Mouse (Mus musculus): ENCODE data around the gene Rbm38. TPM values are rescaled to one million over a fixed set of nuclear protein-coding genes. Genes with fewer than 3 reads are reported as not detected.

Gene Rbm38
- total and polyA plus RNA-seq, 3 experiments = 14.4 to 85.4 (median 19.4) TPM

DNA sequence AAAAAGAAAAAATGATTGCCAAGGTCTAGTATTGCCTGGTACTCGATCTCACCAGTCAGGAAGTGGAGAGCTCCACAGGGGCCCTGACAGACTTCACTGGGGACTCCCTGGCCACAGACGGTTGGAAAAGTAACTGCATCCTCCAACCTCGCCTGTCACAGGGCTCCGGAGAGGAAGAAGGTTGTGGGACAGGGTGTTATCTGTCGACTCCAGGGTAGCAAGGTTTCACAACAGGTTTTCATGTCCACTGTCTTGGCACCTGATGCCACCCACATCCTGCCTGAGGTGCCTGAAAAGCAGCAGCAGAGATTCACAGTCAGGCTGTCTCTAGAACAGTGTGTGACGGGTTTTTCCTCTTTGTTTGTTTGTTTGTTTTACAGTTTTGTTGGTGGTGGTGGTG, 2.4 kb upstream of the Rbm38 start:
- Histone ChIP-seq H3K9ac (ENCODE audit: insufficient read depth, low read depth) (no peak overlapping the region), H3K27me3 (replicated peaks) (peaks cover 6% of the 10 kb centered on the region), H3K4me2 (ENCODE audit: insufficient read depth, low read depth, poor library complexity, severe bottlenecking) (no peak overlapping the region), H3K4me1 (ENCODE audit: control insufficient read depth in 1 of 2, insufficient read depth in 2 of 2) (peaks cover 30 to 48% of the 10 kb centered on the region in 2 experiments), H3K79me2 (replicated peaks; ENCODE audit: control insufficient read depth, extremely low read depth, insufficient read depth, poor library complexity, severe bottlenecking) (peaks cover 6% of the 10 kb centered on the region), H3K9me3 (replicated peaks; ENCODE audit: low read length) (no peaks in the 10 kb centered on the region), H3K4me3 (replicated peaks in 1 of 3; ENCODE audit: low read depth in 2 of 3, low read length in 2 of 3, poor library complexity in 1 of 3) (no peak overlapping the region), H3K36me3 (replicated peaks in 1 of 2; ENCODE audit: control insufficient read depth in 1 of 2, insufficient read depth in 1 of 2, low read length in 1 of 2) (peaks cover 29 to 37% of the 10 kb centered on the region in 2 experiments), H3K27ac (ENCODE audit: insufficient read depth, low read depth) (no peak overlapping the region)
- dilution Hi-C loops (cut with MboI; ENCODE audit: extremely low pct_ligation_motif_present, extremely low pct_unique_long_range_greater_than_20kb, low sequenced_read_pairs) (no loop called here), in situ Hi-C loops (cut with MboI; ENCODE audit: low pct_ligation_motif_present, low pct_unique_long_range_greater_than_20kb, low sequenced_read_pairs) (loop anchor here (5.0 to 25.0 kb wide), 2 partner anchors 64 to 144 kb away; partner anchors contain the start of gene Pck1)
- TF ChIP-seq ETS1 (conservative IDR thresholded peaks at IDR 0.05; ENCODE audit: low read depth, low read length) (no peak), TBP (conservative IDR thresholded peaks at IDR 0.05; ENCODE audit: low read depth, low read length) (no peak), SIN3A (IDR thresholded peaks at IDR 0.05; ENCODE audit: low read length) (no peak), CHD1 (IDR thresholded peaks at IDR 0.05; ENCODE audit: low read depth, low read length) (no peak), USF2 (conservative IDR thresholded peaks at IDR 0.05; ENCODE audit: low read depth, low read length) (no peak), MXI1 (IDR thresholded peaks at IDR 0.05; ENCODE audit: low read depth, low read length) (no peak), EP300 (IDR thresholded peaks at IDR 0.05; ENCODE audit: low read length) (no peak), RAD21 (IDR thresholded peaks at IDR 0.05; ENCODE audit: low read depth, low read length) (no peak), MEF2A (IDR thresholded peaks at IDR 0.05; ENCODE audit: borderline replicate concordance, low read depth, low read length) (no peak), RCOR1 (conservative IDR thresholded peaks at IDR 0.05; ENCODE audit: low read depth, low read length) (no peak), JUND (conservative IDR thresholded peaks at IDR 0.05; ENCODE audit: low read depth, low read length) (no peak), CTCF (conservative IDR thresholded peaks at IDR 0.05 in 1 of 2, IDR thresholded peaks at IDR 0.05 in 1 of 2; ENCODE audit: low read depth in 2 of 2, low read length in 2 of 2) (no peak), MYC (IDR thresholded peaks at IDR 0.05; ENCODE audit: low read depth, low read length) (no peak), ZMIZ1 (IDR thresholded peaks at IDR 0.05; ENCODE audit: low read depth, low read length) (no peak), JUN (IDR thresholded peaks at IDR 0.05; ENCODE audit: insufficient read depth, low read depth, low read length) (no peak), NRF1 (IDR thresholded peaks at IDR 0.05; ENCODE audit: low read depth, low read length) (no peak), TCF12 (IDR thresholded peaks at IDR 0.05; ENCODE audit: low read depth, low read length) (no peak), NELFE (IDR thresholded peaks at IDR 0.05; ENCODE audit: low read depth, low read length) (no peak), HCFC1 (IDR thresholded peaks at IDR 0.05; ENCODE audit: low read depth, low read length) (no peak)
- DNase-seq (ENCODE audit: extremely low read depth) = no peak

DNA sequence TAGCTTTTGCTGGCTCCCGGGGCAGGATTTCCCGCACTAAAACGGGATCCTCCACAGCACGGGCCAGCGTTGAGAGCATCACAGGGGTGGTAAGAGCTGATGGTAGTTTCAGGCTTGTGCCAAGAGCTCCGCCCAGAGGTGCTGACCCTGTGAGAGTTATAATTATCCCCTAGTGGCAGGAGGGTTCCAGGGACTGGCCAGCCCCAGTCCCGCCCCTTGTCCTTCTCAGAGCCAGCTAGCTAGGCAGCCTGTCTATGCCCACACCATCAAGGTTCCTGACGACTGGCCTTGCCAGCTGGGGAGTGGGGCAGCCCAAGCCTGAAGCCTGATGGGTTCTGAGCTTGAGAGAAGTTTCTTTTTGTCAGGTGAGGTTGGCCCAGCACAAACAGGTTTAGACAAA, 1.7 kb upstream of the Rbm38 start:
- Histone ChIP-seq H3K4me1 (ENCODE audit: control insufficient read depth in 1 of 2, insufficient read depth in 2 of 2) (peaks cover 36 to 53% of the 10 kb centered on the region in 2 experiments), H3K27ac (ENCODE audit: insufficient read depth, low read depth) (no peak overlapping the region), H3K36me3 (replicated peaks in 1 of 2; ENCODE audit: control insufficient read depth in 1 of 2, insufficient read depth in 1 of 2, low read length in 1 of 2) (peaks cover 24 to 37% of the 10 kb centered on the region in 2 experiments), H3K4me3 (replicated peaks in 1 of 3; ENCODE audit: low read depth in 2 of 3, low read length in 2 of 3, poor library complexity in 1 of 3) (no peak overlapping the region), H3K4me2 (ENCODE audit: insufficient read depth, low read depth, poor library complexity, severe bottlenecking) (0 out of 2 replicates have a peak overlapping the region, but pooled peaks have one; percentile 14), H3K9ac (ENCODE audit: insufficient read depth, low read depth) (no peak overlapping the region), H3K9me3 (replicated peaks; ENCODE audit: low read length) (no peaks in the 10 kb centered on the region), H3K79me2 (replicated peaks; ENCODE audit: control insufficient read depth, extremely low read depth, insufficient read depth, poor library complexity, severe bottlenecking) (peaks cover 12% of the 10 kb centered on the region), H3K27me3 (replicated peaks) (peaks cover 6% of the 10 kb centered on the region)
- dilution Hi-C loops (cut with MboI; ENCODE audit: extremely low pct_ligation_motif_present, extremely low pct_unique_long_range_greater_than_20kb, low sequenced_read_pairs) = no loop called here
- no peak for TF ChIP-seq KAT2A (IDR thresholded peaks at IDR 0.05; ENCODE audit: insufficient replicate concordance, low read length)
- peak; percentile 70; the same call in 1 of the 2 replicates for TF ChIP-seq MEF2A (IDR thresholded peaks at IDR 0.05; ENCODE audit: borderline replicate concordance, low read depth, low read length)
- TF ChIP-seq CTCF (conservative IDR thresholded peaks at IDR 0.05 in 1 of 2, IDR thresholded peaks at IDR 0.05 in 1 of 2; ENCODE audit: low read depth in 2 of 2, low read length in 2 of 2) = peak in 1 of 2 experiments; percentile 28; a peak in 1 of 4 replicates
- 0 out of 2 replicates have a peak, but pooled peaks have one; percentile 28 for TF ChIP-seq BHLHE40 (IDR thresholded peaks at IDR 0.05; ENCODE audit: low read depth, low read length)
- in situ Hi-C loops (cut with MboI; ENCODE audit: low pct_ligation_motif_present, low pct_unique_long_range_greater_than_20kb, low sequenced_read_pairs) = loop anchor here (5.0 to 25.0 kb wide), 2 partner anchors 64 to 144 kb away; partner anchors contain the start of gene Pck1
- DNase-seq (ENCODE audit: extremely low read depth) = no peak
